Mouse (Mus musculus): ENCODE results near the gene Steap3.

Gene Steap3

DNA sequence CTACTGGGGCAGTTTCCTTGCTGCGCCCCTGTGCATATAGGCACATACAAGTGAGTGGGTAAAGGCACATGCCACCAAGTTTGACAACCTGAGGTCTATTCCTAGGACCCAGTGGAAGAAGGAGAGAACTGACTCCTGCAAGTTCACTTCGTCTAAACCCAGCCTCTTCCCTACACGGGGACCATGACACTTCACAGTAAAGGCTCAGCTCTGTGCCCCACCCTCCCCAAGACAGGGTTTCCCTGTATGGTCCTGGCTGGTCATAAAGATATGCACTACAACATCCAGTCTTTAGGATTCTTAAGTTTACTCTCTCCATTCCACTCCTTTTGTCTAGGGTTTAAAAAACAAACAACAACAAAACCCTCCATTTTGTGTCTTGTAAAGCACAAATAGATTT is 21.9 kb downstream of the Steap3 start:
- DNase-seq (ENCODE audit: low spot score in 2 of 2): no peak

DNA sequence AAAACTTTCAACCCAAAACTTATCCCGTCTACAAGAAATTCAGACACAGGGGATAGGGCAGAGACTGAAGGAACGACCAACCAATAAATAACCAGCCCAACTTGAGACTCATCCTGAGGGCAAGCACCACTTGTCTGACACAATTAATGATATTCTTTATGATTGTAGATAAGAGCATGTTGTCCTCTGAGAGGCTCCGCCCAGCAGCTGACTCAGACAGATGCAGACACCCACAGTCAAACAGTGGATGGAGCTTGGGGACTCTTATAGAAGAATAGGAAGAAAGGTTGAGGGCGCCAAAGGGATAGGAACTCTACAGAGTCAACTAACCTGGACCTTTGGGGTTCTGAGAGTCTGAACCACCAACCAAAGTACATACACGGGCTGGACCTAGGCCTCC is 22.7 kb downstream of the Steap3 start:
- no peak for DNase-seq (ENCODE audit: low spot score in 2 of 2)

DNA sequence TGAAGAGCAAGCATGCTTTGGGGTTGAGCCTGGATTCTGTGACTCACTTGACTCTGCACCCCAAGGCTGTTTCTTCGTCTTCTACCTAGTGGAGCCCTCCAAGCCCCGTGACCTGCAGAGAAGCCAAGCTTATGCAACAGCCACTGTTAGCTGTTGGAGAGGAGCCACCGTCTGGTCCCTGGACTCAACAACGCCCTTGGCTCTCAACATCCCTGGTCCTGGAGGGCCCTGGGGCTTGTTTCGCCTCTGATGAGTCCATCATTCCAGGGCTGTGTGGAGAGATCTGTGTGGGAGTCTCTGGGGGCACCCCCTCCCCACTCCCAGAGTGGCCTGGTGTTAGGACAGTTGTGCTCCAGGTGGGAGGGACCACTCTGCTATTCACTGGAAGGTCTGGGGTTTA is 24.3 kb downstream of the Steap3 start:
- no peak for DNase-seq (ENCODE audit: low spot score in 2 of 2)

DNA sequence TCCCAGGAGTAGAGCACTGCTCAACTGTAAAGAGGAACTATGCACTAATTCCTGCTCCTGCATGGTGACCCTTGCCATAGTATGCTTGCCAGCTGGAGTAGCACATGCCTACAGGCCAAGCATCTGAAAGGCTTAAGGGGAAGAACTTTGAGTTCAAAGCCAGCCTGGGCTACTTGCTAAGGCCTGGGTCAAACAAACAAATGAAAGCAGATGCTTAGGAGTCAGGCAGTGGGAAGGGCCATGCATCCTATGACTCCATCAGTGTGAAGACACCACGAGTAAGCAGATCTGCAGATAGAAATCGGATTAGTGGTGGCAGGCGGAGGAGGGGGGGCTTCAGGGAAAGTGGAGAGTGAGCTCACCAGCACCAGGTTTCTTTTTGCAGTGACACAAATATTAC is 25.2 kb downstream of the Steap3 start:
- no peak for DNase-seq (ENCODE audit: low spot score in 2 of 2)

DNA sequence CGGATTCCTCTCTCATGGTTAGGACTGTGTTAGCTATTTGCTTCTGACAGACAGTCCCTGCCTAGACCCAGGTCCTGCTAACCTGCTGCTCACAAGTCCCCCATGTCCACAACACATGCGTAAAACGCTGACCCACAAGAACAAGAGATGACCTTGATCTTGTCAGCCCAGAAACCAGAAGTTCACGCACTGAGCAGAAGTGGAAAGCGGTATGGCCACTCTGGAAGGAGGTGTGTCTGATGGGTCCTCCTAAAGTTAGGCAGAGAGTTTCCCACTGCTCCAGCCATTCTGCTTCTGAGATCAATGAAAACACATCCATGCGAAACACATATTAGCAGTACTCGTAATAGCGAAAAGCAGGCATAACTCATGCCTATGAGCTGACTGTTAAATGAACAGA is 25.6 kb downstream of the Steap3 start:
- no peak for DNase-seq (ENCODE audit: low spot score in 2 of 2)

DNA sequence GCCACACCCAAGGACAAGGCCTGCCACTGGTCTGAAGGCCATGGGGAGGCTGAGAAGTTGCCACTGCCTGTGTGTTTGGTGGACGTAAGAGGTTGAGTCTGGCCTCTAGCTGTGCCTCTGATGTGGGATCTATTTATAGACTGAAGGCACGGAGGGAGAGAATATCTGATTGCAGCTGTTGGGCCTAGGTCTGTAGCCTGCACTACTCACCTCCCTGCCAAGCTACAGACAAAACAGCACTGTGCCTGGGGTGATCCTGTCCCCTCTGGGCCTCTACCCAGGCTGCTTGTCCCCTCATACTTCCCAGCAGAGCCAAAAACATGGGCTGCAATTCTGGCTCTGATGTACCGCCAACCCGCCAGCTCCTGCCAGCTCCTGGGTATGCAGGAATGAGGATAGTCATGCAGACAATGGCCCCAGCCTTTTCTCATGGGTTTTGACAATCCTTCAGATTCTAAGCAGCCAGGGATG is 26.8 kb downstream of the Steap3 start:
- DNase-seq (ENCODE audit: low spot score in 2 of 2): peak in 1 of 2 experiments; percentile 28

DNA sequence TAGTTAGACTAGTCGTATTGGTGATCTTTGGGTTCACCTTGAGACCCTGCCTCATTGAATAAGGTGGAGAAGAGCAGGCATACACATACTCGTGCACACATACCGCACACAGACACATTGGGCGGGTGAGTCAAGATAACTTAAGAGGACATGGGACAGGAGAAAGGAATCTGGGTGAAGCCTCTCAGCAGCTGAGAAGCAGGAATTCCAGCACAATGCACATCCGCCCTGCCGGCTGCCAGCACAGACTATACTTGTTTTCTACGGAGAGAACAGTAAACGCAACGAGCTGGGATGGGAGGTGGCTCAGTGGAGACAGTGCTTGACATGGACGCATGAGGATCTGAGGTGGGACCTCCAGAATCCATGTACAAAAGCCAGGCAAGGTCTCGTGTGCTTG is 27.9 kb downstream of the Steap3 start:
- no peak for DNase-seq (ENCODE audit: low spot score in 2 of 2)

DNA sequence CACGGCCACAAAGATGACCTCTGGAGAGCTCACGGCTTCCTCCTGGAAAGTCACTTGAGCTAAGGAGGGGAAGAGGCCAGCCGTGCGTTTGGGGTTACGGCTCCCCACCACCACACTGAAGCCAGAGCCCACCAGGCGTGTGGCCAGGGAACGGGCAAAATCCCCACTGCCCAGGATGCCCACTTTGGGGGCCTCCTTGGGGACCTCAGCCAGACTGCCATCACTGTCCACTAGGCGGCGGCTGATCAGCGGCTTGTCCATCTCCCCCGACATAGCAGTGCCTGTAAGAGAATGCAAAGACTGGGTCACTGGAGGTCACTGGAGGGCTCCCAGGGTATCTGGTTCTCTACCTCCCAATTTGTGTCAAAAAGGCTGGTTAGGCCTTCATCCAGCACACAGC is 28.5 kb downstream of the Steap3 start:
- DNase-seq (ENCODE audit: low spot score in 2 of 2): no peak

DNA sequence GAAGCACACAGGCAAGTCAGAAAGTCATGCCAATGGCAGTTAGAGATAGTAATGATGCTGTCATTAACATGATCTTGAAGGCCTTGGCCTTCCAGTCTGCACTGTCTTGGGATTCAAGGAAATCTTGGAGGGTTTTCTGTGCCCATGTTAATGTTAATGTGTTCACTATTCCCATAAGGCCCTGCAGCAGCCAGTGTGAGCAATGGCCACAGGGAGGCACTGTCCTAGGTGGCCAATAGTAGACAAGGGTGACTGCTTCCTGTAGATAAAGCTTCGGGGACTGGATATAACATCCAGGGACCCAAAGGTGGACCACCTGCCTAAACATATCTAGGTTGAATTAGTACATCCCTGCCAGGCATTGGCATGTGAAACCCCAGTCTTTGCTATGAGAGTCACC is 35.4 kb downstream of the Steap3 start:
- no peak for DNase-seq (ENCODE audit: low spot score in 2 of 2)

DNA sequence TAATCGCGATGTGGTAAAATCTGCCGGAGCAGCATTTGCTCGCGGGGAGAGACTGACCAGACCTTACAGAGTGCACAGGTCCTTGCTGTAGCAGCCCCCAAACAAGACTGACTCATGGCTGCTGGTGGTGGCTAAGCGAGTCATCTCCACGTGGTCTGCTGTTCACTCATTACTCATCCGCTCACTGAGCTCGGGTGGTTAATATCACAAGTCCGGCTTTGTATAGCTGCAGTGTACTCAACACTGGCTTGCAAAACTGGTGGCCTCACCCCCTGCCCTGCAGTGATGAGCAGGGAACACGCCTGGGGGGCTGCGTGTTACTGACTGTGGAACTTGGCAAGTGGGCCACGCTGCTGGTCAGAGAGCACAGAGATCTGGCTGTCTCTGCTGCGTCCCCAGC is 36.1 kb downstream of the Steap3 start:
- no peak for DNase-seq (ENCODE audit: low spot score in 2 of 2)

DNA sequence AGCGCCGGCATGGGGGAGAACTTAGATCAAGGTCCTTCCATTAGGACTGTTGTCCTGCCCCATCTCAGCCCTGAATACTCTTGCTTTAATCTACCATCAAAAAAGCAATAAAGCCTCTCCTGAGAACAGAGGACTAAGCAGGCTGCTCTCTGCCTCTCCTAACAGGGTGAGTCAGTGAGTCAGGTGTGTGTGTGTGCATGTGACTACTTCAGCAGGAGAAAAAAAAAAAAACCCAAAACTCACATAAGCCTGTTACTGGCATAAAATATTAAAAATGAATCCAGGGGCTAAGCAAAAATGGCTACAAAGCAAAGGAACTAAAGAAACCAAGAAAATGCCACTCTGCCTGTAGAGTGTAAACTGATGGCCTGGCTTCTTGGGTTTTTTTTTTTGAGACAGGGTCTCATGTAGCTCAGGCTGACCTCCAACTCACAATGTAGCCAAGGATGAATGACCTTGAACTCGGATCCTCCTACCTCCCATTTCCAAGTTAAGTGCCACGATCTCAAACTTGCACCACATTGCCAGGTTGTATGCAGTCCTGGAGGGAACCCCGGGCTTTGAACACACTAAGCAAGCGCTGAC is 36.8 kb downstream of the Steap3 start:
- DNase-seq (ENCODE audit: low spot score in 2 of 2): no peak

DNA sequence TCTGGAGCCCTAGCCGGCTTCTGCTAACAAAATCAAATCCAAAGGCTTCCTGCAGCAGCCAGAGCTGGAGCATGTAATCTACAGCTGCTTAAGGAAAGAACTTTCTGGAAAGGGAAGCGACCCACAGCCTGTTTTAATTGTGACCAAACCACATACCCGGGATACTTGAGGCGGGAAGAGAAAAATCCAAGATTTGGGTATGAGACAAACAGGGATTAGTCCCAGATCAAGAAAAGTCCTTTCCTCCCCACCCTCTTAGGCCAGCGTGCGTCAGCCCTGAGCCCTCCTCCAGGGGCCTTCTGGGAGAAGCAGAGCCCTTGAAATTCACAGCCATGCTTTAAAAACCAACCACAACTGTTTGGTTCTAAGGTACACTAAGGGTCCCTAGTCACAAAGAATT is 40.3 kb downstream of the Steap3 start:
- no peak for DNase-seq (ENCODE audit: low spot score in 2 of 2)

DNA sequence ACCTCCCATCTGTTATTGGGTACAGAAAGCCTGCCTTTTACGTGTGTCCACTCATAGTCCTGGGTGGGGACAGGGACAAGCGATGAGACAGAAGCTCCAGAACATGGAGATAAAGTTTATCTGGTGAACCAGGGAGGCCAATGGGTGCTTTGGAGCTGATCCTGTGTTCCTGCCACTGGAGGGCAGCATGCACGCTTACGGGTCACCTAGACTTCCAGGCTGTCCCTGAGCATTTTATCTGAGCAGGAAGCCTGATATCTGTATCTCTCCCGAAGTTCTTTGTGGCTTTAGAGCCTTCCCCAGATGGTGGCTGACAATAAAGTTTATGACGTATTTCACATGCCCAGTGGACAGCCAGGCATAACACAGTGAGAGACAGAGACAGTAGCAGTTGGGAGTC is 41.2 kb downstream of the Steap3 start:
- peak in 1 of 2 experiments; percentile 30 for DNase-seq (ENCODE audit: low spot score in 2 of 2)

DNA sequence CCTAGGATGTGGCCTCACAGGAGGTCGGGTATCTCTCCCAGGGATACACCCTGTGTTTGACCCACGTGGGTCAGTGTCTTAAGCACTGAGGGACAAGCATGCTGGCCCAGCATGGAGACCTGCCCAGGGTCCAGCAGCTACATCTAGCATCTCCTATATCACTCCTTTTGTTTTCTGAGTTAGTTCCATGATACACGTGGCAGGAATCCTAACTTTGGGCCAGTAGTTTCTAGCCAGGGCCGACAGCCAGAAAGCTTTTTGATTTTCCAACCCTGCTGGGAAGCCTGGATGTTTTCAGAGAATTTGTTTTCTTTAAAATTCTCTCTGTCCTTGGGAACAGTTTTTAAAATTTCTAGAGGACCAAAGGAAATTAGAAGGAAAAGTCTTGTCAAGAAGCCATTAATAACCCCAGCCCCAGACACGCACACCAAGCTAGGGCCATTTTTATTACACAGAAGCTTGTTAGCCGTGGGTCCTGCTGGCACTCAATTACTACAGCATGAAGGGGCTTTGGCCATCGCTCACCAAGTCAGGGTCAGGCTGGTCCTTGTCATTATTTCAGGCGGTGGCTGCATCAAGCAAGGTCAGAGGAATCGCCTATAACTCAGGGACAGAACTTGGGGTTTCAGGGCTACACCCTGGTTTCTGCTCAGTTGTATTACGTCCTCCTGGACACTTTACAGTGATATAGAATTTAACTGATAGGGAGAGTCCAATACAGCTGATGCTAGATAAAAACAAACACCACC is 42.6 kb downstream of the Steap3 start:
- no peak for DNase-seq (ENCODE audit: low spot score in 2 of 2)

DNA sequence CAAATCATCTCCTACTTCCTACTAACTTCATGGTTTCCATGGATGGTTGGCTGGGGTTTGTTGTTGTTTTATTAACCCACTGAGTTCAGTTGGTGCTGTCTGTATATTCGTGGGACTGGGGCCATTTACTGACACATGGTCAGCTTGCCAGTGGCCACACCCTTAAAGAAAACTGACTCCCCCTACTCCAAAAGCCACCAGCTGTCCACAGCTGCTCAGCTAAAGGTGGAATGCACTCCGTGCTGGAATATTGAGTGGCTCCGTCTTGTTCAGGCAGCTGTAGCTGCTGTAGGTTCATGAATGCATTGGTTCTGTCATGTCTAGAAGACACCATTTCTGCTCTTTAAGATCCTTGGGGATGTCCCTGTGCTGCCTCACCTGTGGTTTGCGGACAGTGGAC is 48.9 kb downstream of the Steap3 start:
- DNase-seq (ENCODE audit: low spot score in 2 of 2): no peak

DNA sequence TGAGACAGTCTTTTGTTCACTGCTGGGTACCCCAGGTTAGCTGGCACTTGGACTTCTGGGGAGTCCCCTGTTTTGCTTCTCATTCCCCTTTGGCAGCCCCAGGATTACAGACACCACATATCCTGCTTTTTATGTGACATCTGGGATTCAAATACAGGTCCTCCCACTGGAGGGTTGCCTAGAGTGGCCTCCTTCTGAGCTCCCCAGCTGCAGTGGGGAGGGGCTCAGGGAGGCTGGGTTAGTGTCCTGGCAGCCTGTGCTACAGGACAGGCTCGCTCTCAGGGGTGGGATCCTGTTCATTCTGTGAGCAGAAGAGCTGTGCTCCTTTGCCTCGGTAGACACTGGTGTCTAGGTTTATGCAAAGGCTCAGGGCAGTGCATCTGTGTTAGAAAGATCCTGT is 51.2 kb downstream of the Steap3 start:
- DNase-seq (ENCODE audit: low spot score in 2 of 2): no peak

DNA sequence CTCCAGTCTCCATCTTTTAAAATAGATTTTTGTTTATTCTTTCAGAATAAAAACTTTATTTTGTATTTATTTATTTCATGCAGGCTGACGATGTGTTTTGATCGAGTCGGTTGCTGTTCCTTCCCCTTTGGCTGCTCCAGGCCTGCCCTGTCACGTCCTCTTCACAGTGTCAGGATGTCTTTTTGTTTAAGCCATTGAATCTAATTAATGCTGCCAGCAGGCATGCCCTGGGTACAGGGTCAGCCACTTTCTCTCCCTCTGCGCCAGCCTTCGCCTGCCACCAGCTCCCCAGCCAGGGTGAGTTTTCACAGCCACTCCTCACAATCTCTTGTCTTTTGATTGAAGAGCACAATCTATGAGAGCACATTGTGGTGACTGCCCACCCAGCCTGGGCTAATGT is 51.7 kb downstream of the Steap3 start:
- no peak for DNase-seq (ENCODE audit: low spot score in 2 of 2)

DNA sequence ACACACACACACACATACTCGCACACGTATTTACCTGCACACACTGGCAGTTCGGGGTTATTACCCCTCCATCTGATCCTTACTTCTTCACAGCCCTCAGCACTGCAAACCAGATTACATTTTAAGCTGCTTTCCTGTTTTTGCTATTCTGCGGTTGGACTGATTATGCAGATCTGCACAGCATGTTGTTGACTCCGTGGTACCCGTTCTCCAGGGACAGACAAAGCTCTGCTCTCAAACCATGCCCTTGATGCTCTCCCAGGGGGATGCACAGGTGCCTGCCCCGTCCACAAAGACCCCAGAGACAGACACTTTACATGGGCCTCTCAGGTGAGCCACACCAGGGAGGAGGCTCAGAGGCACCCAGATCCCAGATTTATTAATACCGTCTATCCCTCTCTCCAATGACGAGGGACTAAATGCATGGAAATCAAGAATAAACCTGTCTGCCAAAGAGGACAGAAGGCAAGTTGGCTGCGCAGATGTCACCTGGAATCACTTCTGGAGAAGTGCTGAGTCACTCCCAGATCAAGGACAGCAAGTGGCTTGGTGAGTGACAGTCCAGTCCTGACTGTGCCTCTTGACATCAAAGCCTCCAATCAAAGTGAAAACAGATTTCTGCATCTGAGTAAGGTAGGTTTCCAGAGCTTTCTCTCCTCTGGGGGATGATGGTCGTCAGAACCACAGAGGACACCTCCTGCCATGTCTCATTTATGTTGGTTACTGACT is 63.8 kb downstream of the Steap3 start:
- DNase-seq (ENCODE audit: low spot score in 2 of 2): no peak

DNA sequence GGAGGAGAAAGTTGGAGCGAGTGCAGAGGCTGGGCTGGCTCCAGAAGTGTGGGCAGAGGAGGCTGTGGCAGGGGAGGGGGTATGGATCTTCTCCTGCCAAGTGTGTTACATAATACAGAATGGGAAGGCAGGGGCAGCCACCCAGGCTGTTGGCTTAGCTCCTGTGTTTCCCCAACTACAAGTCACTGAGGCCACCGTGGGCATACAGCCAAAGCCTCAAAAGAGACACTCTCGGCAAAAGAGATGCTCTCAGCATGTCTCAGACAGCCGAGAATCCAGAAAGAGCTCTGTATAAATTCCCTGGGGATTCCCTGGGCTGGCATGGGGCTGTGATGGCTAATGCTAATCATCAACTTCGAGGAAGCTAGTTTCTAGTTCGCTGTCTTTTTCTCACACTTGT is 64.9 kb downstream of the Steap3 start:
- DNase-seq (ENCODE audit: low spot score in 2 of 2): peak; percentile 37 to 74

DNA sequence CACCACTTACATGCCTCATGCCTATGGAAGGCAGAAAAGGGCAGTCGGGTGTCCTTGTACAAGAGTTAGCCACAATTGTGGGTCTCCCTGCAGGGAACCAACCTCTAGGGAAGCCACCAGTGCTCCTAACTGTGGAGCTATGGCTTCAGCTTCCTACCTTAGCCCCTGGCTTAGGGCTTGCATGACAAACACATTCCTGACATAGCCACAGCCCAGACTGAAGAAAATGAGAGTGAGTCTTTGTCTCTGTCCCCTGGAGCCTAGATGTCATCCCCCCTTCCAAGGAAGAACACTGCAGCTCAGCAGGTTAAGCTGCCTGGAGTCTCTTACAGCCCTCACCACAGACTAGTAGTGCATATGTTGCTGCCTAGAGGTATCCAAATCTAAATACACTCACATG is 67.7 kb downstream of the Steap3 start:
- no peak for DNase-seq (ENCODE audit: low spot score in 2 of 2)

DNA sequence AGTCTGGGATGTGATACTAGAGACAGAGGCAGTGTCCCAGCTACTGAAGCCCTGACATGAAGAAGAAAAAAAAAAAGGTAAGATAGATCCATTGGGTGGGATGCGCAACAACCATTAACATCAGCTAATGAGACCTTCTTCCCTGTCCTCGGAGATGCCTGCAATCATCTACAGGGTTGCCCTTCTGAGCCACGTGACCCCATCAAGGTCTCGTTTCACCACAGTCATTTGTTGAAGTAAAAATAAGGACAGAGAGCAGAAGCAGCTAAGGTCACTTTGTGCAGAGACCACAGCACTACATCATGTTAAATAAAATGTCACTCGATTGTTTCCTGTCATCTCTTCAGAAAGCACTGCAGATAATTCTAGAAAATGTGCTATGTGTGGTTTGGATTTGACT is 68.7 kb downstream of the Steap3 start:
- DNase-seq (ENCODE audit: low spot score in 2 of 2): no peak

DNA sequence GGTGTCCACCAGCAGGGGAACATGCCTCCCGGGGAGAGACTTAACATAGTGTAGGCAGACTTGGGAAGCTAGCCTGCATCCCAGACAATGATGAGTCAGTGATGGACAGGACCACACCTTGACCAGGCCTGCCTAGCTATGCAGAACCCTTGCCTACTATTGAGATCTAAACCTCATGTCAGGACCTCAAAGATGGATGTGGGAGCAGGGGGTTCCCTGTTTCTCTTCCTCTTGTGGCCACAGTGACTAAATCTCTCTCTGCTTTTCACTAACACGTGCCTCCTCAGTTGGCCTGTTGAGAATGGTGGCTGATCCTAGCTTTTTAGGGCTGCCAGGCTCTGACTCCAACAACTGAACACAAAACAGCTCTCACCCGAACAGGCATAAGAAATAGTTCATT is 70.0 kb downstream of the Steap3 start:
- DNase-seq (ENCODE audit: low spot score in 2 of 2): no peak

DNA sequence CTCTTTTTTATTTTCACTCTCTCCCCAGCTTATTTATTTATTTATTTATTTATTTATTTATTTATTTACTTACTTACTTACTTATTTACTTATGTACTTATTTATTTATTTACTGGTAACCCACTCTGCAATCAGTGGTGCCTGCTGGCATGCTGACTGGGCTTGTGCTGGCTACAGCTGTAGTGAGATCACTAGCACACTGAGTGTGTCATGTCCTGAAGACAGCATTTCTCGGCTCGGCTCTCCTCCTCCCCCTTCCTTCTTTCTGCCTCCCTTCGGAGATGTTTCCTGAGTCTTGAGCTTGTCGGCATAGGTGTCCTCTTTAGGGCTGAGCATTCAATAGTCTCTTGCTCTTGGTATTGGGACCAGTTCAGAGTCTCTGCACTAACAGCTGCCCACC is 73.6 kb downstream of the Steap3 start:
- no peak for DNase-seq (ENCODE audit: low spot score in 2 of 2)
